Mouse (Mus musculus) midbrain, embryonic 16.5 days (tissue): ENCODE data around the gene Loxl3. TPM values are rescaled to one million over a fixed set of nuclear protein-coding genes. Genes with fewer than 3 reads are reported as not detected.

ENCODE experiments used
- ATAC-seq: fragments of 200-750 bp; cut with Nextera tagmentation; 2 replicates; pipeline ENCODE4 v1.8.0; 2017; ENCODE audit warnings: moderate TSS enrichment
- H3K27ac ChIP-seq: fragments of 300-500 bp; sonication (generic); 2 replicates; pipeline ENCODE4 v1.5.1; 2014; ENCODE audit warnings: mild to moderate bottlenecking, low read length, mixed read lengths
- H3K27me3 ChIP-seq: fragments of 300-500 bp; sonication (generic); 2 replicates; pipeline ENCODE4 v1.6.1; 2014; ENCODE audit warnings: low read depth, low read length, mixed read lengths; ENCODE audit not compliant: control insufficient read depth, insufficient read depth
- H3K36me3 ChIP-seq: fragments of 300-500 bp; sonication (generic); 2 replicates; pipeline ENCODE4 v1.6.1; 2014; ENCODE audit warnings: mild to moderate bottlenecking, low read length, moderate library complexity, mixed read lengths; ENCODE audit not compliant: control insufficient read depth, insufficient read depth
- H3K4me1 ChIP-seq: fragments of 300-500 bp; sonication (generic); 2 replicates; pipeline ENCODE4 v1.6.1; 2014; ENCODE audit warnings: mild to moderate bottlenecking, low read length, mixed read lengths; ENCODE audit not compliant: control insufficient read depth, insufficient read depth
- H3K4me2 ChIP-seq: fragments of 300-500 bp; sonication (generic); 2 replicates; pipeline ENCODE4 v1.6.1; 2014; ENCODE audit warnings: mild to moderate bottlenecking, low read length, mixed read lengths
- H3K4me3 ChIP-seq: fragments of 300-500 bp; sonication (generic); 2 replicates; pipeline ENCODE4 v1.5.1; 2014; ENCODE audit warnings: low read depth, mild to moderate bottlenecking, low read length, moderate library complexity, mixed read lengths
- H3K9ac ChIP-seq: fragments of 300-500 bp; sonication (generic); 2 replicates; pipeline ENCODE4 v1.6.1; 2014; ENCODE audit warnings: low read depth, low read length, mixed read lengths
- H3K9me3 ChIP-seq: fragments of 300-500 bp; sonication (generic); replicated peaks from 2 replicates; pipeline ENCODE4 v1.6.1; 2014; ENCODE audit warnings: mild to moderate bottlenecking, low read length, mixed read lengths; ENCODE audit not compliant: control insufficient read depth, poor library complexity, severe bottlenecking
- WGBS: fragments of 180-500 bp; shearing (Covaris S2); extraction: QIAGEN DNeasy Blood & Tissue Kit; methylation state at CpG from one replicate; pipeline ENCODE4 v1.1.7; 2014; 5-methylcytosine and 5-hydroxymethylcytosine counted together
- polyA plus RNA-seq: library from polyadenylated mRNA; unstranded; fragments of >200 nt; fragmentation: Nextera tagmentation; extraction: Ambion mirVana; gene quantifications from 2 replicates; pipeline ENCODE4 v1.2.1, GENCODE M21; 2015

The Loxl3 gene
- polyA plus RNA-seq, 1 experiment from 2014 or later, result 7.5 TPM

- no peak overlapping the region for H3K4me3 ChIP-seq
- no peak overlapping the region for H3K4me2 ChIP-seq
- H3K9ac ChIP-seq, result no peak overlapping the region
- H3K27me3 ChIP-seq, result no peaks in the 10 kb centered on the region; the same call in 1 of the 2 replicates
- ATAC-seq, result no peak
- WGBS, result 93% methylated on average over 2 of the region's 2 CpGs
- H3K27ac ChIP-seq, result no peak overlapping the region
- H3K36me3 ChIP-seq, result no peaks in the 10 kb centered on the region
- H3K9me3 ChIP-seq, result no peaks in the 10 kb centered on the region
- H3K4me1 ChIP-seq, result no peaks in the 10 kb centered on the region
Measured at GRCm38 (mm10) chr6:83023786-83024185, 10.2 kb upstream of the Loxl3 start.

- H3K9me3 ChIP-seq, result no peaks in the 10 kb centered on the region
- H3K27me3 ChIP-seq, result no peaks in the 10 kb centered on the region; the same call in 1 of the 2 replicates
- no peak for ATAC-seq
- H3K36me3 ChIP-seq, result no peaks in the 10 kb centered on the region
- H3K4me1 ChIP-seq, result no peaks in the 10 kb centered on the region
- no peak overlapping the region for H3K4me2 ChIP-seq
- H3K4me3 ChIP-seq, result no peak overlapping the region
- WGBS, result 72% methylated on average over 4 of the region's 4 CpGs
- no peak overlapping the region for H3K27ac ChIP-seq
- no peak overlapping the region for H3K9ac ChIP-seq
Measured at GRCm38 (mm10) chr6:83024421-83024820, 9.6 kb upstream of the Loxl3 start.

- H3K36me3 ChIP-seq, result no peaks in the 10 kb centered on the region
- no peak overlapping the region for H3K4me2 ChIP-seq
- no peaks in the 10 kb centered on the region for H3K4me1 ChIP-seq
- WGBS, result 92% methylated on average over 4 of the region's 4 CpGs
- ATAC-seq, result no peak
- H3K27me3 ChIP-seq, result no peaks in the 10 kb centered on the region; the same call in 1 of the 2 replicates
- no peak overlapping the region for H3K27ac ChIP-seq
- H3K9me3 ChIP-seq, result no peaks in the 10 kb centered on the region
- H3K4me3 ChIP-seq, result no peak overlapping the region
- no peak overlapping the region for H3K9ac ChIP-seq
Measured at GRCm38 (mm10) chr6:83025221-83025620, 8.8 kb upstream of the Loxl3 start.

GRCm38 (mm10) chr6:83027293-83027692 lies 6.7 kb upstream of the Loxl3 start:
- Histone ChIP-seq H3K9ac (no peak overlapping the region), H3K27me3 (peaks cover 7% of the 10 kb centered on the region), H3K4me2 (no peak overlapping the region), H3K4me3 (no peak overlapping the region), H3K9me3 (no peaks in the 10 kb centered on the region), H3K36me3 (no peaks in the 10 kb centered on the region), H3K27ac (no peak overlapping the region), H3K4me1 (peaks cover under 1% of the 10 kb centered on the region; the same call in 1 of the 2 replicates)
- ATAC-seq, result no peak
- 69% methylated on average over 8 of the region's 8 CpGs for WGBS

- Histone ChIP-seq H3K4me2 (no peak overlapping the region), H3K27me3 (peaks cover 7% of the 10 kb centered on the region), H3K36me3 (no peaks in the 10 kb centered on the region), H3K9ac (no peak overlapping the region), H3K4me3 (no peak overlapping the region), H3K4me1 (peaks cover 4% of the 10 kb centered on the region; the same call in 1 of the 2 replicates), H3K27ac (no peak overlapping the region), H3K9me3 (no peaks in the 10 kb centered on the region)
- ATAC-seq, result no peak
- WGBS, result 60% methylated on average over 7 of the region's 9 CpGs
Measured at GRCm38 (mm10) chr6:83027706-83028105, 6.3 kb upstream of the Loxl3 start.

- no peak for ATAC-seq
- Histone ChIP-seq H3K4me2 (no peak overlapping the region), H3K9ac (no peak overlapping the region), H3K27me3 (peaks cover 24% of the 10 kb centered on the region), H3K27ac (no peak overlapping the region), H3K4me3 (no peak overlapping the region), H3K9me3 (no peaks in the 10 kb centered on the region), H3K36me3 (no peaks in the 10 kb centered on the region), H3K4me1 (peaks cover 16% of the 10 kb centered on the region)
- WGBS, result 19% methylated on average over 10 of the region's 10 CpGs
Measured at GRCm38 (mm10) chr6:83029777-83030176, 4.2 kb upstream of the Loxl3 start.

- Histone ChIP-seq H3K27me3 (peaks cover 25% of the 10 kb centered on the region), H3K9ac (no peak overlapping the region), H3K36me3 (no peaks in the 10 kb centered on the region), H3K4me1 (peaks cover 16% of the 10 kb centered on the region), H3K27ac (no peak overlapping the region), H3K4me2 (no peak overlapping the region), H3K4me3 (no peak overlapping the region), H3K9me3 (no peaks in the 10 kb centered on the region)
- 62% methylated on average over 7 of the region's 7 CpGs for WGBS
- no peak for ATAC-seq
Measured at GRCm38 (mm10) chr6:83031111-83031510, 2.9 kb upstream of the Loxl3 start.

- peaks cover 16% of the 10 kb centered on the region for H3K4me1 ChIP-seq
- H3K4me3 ChIP-seq, result peak overlapping the region; percentile 47
- no peak overlapping the region for H3K27ac ChIP-seq
- H3K27me3 ChIP-seq, result peaks cover 25% of the 10 kb centered on the region
- no peaks in the 10 kb centered on the region for H3K9me3 ChIP-seq
- no peak overlapping the region for H3K9ac ChIP-seq
- 23% methylated on average over 18 of the region's 18 CpGs for WGBS
- peak overlapping the region; percentile 84 for H3K4me2 ChIP-seq
- H3K36me3 ChIP-seq, result no peaks in the 10 kb centered on the region
- ATAC-seq, result no peak
Measured at GRCm38 (mm10) chr6:83031921-83032590, 1.9 kb upstream of the Loxl3 start.

- H3K4me3 ChIP-seq, result peak overlapping the region; percentile 47
- peak overlapping the region; percentile 84 for H3K4me2 ChIP-seq
- H3K27me3 ChIP-seq, result peaks cover 25% of the 10 kb centered on the region
- WGBS, result under 1% methylated on average over 31 of the region's 31 CpGs
- no peaks in the 10 kb centered on the region for H3K36me3 ChIP-seq
- H3K27ac ChIP-seq, result no peak overlapping the region
- H3K9me3 ChIP-seq, result no peaks in the 10 kb centered on the region
- ATAC-seq, result peak; percentile 56
- peak overlapping the region; percentile 58 for H3K9ac ChIP-seq
- H3K4me1 ChIP-seq, result peaks cover 16% of the 10 kb centered on the region
Measured at GRCm38 (mm10) chr6:83032769-83033191, 1.2 kb upstream of the Loxl3 start.
